Mouse (Mus musculus) kidney, embryonic 16.5 days (tissue): ENCODE measurements at regions not wholly inside any gene's neighbourhood (a gene's known extent, or its start where the extent isn't known, plus 50 kb on each side); places are given as distances from the start of the nearest gene placed in this dataset.
A peak's percentile ranks its signal among the peaks of the same experiment; 100 is the strongest.

ENCODE experiments used
- ATAC-seq: fragments of 200-750 bp; cut with Nextera tagmentation; 2 replicates; pipeline ENCODE4 v1.8.0; 2017; ENCODE audit warnings: moderate TSS enrichment; ENCODE audit not compliant: low FRiP score, low TSS enrichment
- H3K27ac ChIP-seq: fragments of 300-500 bp; sonication (generic); 2 replicates; pipeline ENCODE4 v1.5.1; 2014; ENCODE audit warnings: low read length
- H3K27me3 ChIP-seq: fragments of 300-500 bp; sonication (generic); 2 replicates; pipeline ENCODE4 v1.6.1; 2014; ENCODE audit warnings: low read length, control low read depth, mixed read lengths; ENCODE audit not compliant: insufficient read depth
- H3K36me3 ChIP-seq: fragments of 300-500 bp; sonication (generic); 2 replicates; pipeline ENCODE4 v1.6.1; 2014; ENCODE audit warnings: low read length, control low read depth, mixed read lengths; ENCODE audit not compliant: insufficient read depth
- H3K4me1 ChIP-seq: fragments of 300-500 bp; sonication (generic); 2 replicates; pipeline ENCODE4 v1.6.1; 2014; ENCODE audit warnings: low read length, control low read depth, mixed read lengths; ENCODE audit not compliant: insufficient read depth
- H3K4me2 ChIP-seq: fragments of 300-500 bp; sonication (generic); replicated peaks from 2 replicates; pipeline ENCODE4 v1.6.1; 2014; ENCODE audit warnings: low read depth, low read length
- H3K4me3 ChIP-seq: fragments of 300-500 bp; sonication (generic); 2 replicates; pipeline ENCODE4 v1.5.1; 2014; ENCODE audit warnings: mild to moderate bottlenecking, low read length
- H3K9ac ChIP-seq: fragments of 300-500 bp; sonication (generic); replicated peaks from 2 replicates; pipeline ENCODE4 v1.6.1; 2014; ENCODE audit warnings: low read length
- H3K9me3 ChIP-seq: fragments of 300-500 bp; sonication (generic); 2 replicates; pipeline ENCODE4 v1.6.1; 2016; ENCODE audit warnings: low read length, control low read depth
- WGBS: fragments of 180-500 bp; shearing (Covaris S2); extraction: QIAGEN DNeasy Blood & Tissue Kit; methylation state at CpG from one replicate; pipeline ENCODE4 v1.1.7; 2014; 5-methylcytosine and 5-hydroxymethylcytosine counted together

- WGBS = 66% methylated on average over 6 of the region's 6 CpGs
- H3K27ac ChIP-seq = no peak overlapping the region
Observed at GRCm38 (mm10) chr12:29167922-29168321, 360.3 kb upstream of the Myt1l start.

GRCm38 (mm10) chr12:29175698-29176440, 352.3 kb upstream of the Myt1l start:
- no peaks in the 10 kb centered on the region for H3K36me3 ChIP-seq
- H3K27ac ChIP-seq = no peak overlapping the region
- H3K27me3 ChIP-seq = no peaks in the 10 kb centered on the region
- H3K4me3 ChIP-seq = no peak overlapping the region
- no peak overlapping the region for H3K4me2 ChIP-seq
- WGBS = 59% methylated on average over 10 of the region's 10 CpGs
- no peak for ATAC-seq
- no peaks in the 10 kb centered on the region for H3K9me3 ChIP-seq
- H3K9ac ChIP-seq = no peak overlapping the region
- H3K4me1 ChIP-seq = no peaks in the 10 kb centered on the region

More at GRCm38 (mm10) chr12:29167922-29168321, 360.3 kb upstream of the Myt1l start:
- Histone ChIP-seq H3K9ac (no peak overlapping the region), H3K4me2 (no peak overlapping the region), H3K4me1 (no peaks in the 10 kb centered on the region), H3K27me3 (no peaks in the 10 kb centered on the region), H3K36me3 (no peaks in the 10 kb centered on the region), H3K4me3 (no peak overlapping the region), H3K9me3 (no peaks in the 10 kb centered on the region)
- ATAC-seq = no peak

GRCm38 (mm10) chr12:29177145-29177544, 351.0 kb upstream of the Myt1l start:
- no peaks in the 10 kb centered on the region for H3K27me3 ChIP-seq
- H3K4me1 ChIP-seq = no peaks in the 10 kb centered on the region
- H3K36me3 ChIP-seq = no peaks in the 10 kb centered on the region
- H3K9ac ChIP-seq = no peak overlapping the region
- 91% methylated on average over 12 of the region's 12 CpGs for WGBS
- H3K27ac ChIP-seq = no peak overlapping the region
- H3K9me3 ChIP-seq = no peaks in the 10 kb centered on the region
- H3K4me2 ChIP-seq = no peak overlapping the region
- no peak overlapping the region for H3K4me3 ChIP-seq
- no peak for ATAC-seq

GRCm38 (mm10) chr12:29178168-29178895, 349.9 kb upstream of the Myt1l start:
- H3K4me1 ChIP-seq = no peaks in the 10 kb centered on the region
- no peak overlapping the region for H3K4me3 ChIP-seq
- H3K9ac ChIP-seq = no peak overlapping the region
- no peaks in the 10 kb centered on the region for H3K9me3 ChIP-seq
- no peaks in the 10 kb centered on the region for H3K27me3 ChIP-seq
- no peaks in the 10 kb centered on the region for H3K36me3 ChIP-seq
- H3K27ac ChIP-seq = no peak overlapping the region
- ATAC-seq = peak; percentile 70; the same call in 1 of the 2 replicates
- WGBS = 61% methylated on average over 14 of the region's 14 CpGs
- H3K4me2 ChIP-seq = no peak overlapping the region

- Histone ChIP-seq H3K9ac (no peak overlapping the region), H3K4me1 (no peaks in the 10 kb centered on the region), H3K27me3 (no peaks in the 10 kb centered on the region), H3K27ac (no peak overlapping the region), H3K36me3 (no peaks in the 10 kb centered on the region), H3K9me3 (no peaks in the 10 kb centered on the region), H3K4me3 (no peak overlapping the region), H3K4me2 (no peak overlapping the region)
- WGBS = 70% methylated on average over 2 of the region's 2 CpGs
- no peak for ATAC-seq
Observed at GRCm38 (mm10) chr12:29179405-29179804, 348.8 kb upstream of the Myt1l start.

GRCm38 (mm10) chr12:29180576-29180975, 347.6 kb upstream of the Myt1l start:
- no peak for ATAC-seq
- H3K27ac ChIP-seq = no peak overlapping the region
- no peaks in the 10 kb centered on the region for H3K27me3 ChIP-seq
- H3K9ac ChIP-seq = no peak overlapping the region
- no peak overlapping the region for H3K4me3 ChIP-seq
- H3K4me1 ChIP-seq = no peaks in the 10 kb centered on the region
- H3K9me3 ChIP-seq = no peaks in the 10 kb centered on the region
- H3K36me3 ChIP-seq = no peaks in the 10 kb centered on the region
- WGBS = 92% methylated on average over 1 of the region's 1 CpGs
- H3K4me2 ChIP-seq = no peak overlapping the region

- no peaks in the 10 kb centered on the region for H3K9me3 ChIP-seq
- no peak for ATAC-seq
- no peak overlapping the region for H3K9ac ChIP-seq
- H3K27me3 ChIP-seq = no peaks in the 10 kb centered on the region
- no peak overlapping the region for H3K27ac ChIP-seq
- H3K4me3 ChIP-seq = no peak overlapping the region
- no peaks in the 10 kb centered on the region for H3K36me3 ChIP-seq
- WGBS = 55% methylated on average over 4 of the region's 4 CpGs
- H3K4me2 ChIP-seq = no peak overlapping the region
- no peaks in the 10 kb centered on the region for H3K4me1 ChIP-seq
Observed at GRCm38 (mm10) chr12:29187619-29188018, 340.6 kb upstream of the Myt1l start.

- H3K27me3 ChIP-seq = no peaks in the 10 kb centered on the region
- H3K4me2 ChIP-seq = no peak overlapping the region
- no peaks in the 10 kb centered on the region for H3K4me1 ChIP-seq
- H3K36me3 ChIP-seq = no peaks in the 10 kb centered on the region
- no peak overlapping the region for H3K9ac ChIP-seq
- no peak overlapping the region for H3K27ac ChIP-seq
- H3K9me3 ChIP-seq = no peaks in the 10 kb centered on the region
- WGBS = 91% methylated on average over 3 of the region's 3 CpGs
- H3K4me3 ChIP-seq = no peak overlapping the region
- ATAC-seq = no peak
Observed at GRCm38 (mm10) chr12:29192391-29192790, 335.8 kb upstream of the Myt1l start.

GRCm38 (mm10) chr12:29211946-29212345, 316.2 kb upstream of the Myt1l start:
- H3K27me3 ChIP-seq = no peaks in the 10 kb centered on the region
- H3K4me2 ChIP-seq = no peak overlapping the region
- H3K9me3 ChIP-seq = no peaks in the 10 kb centered on the region
- H3K36me3 ChIP-seq = no peaks in the 10 kb centered on the region
- H3K9ac ChIP-seq = no peak overlapping the region
- no peak overlapping the region for H3K4me3 ChIP-seq
- WGBS = 57% methylated on average over 3 of the region's 3 CpGs
- ATAC-seq = no peak
- H3K4me1 ChIP-seq = no peaks in the 10 kb centered on the region
- H3K27ac ChIP-seq = no peak overlapping the region

GRCm38 (mm10) chr12:29213625-29214024, 314.6 kb upstream of the Myt1l start:
- Histone ChIP-seq H3K4me2 (no peak overlapping the region), H3K27ac (no peak overlapping the region), H3K4me3 (no peak overlapping the region), H3K9ac (no peak overlapping the region), H3K27me3 (no peaks in the 10 kb centered on the region), H3K4me1 (no peaks in the 10 kb centered on the region), H3K9me3 (no peaks in the 10 kb centered on the region), H3K36me3 (no peaks in the 10 kb centered on the region)
- no peak for ATAC-seq
- 83% methylated on average over 1 of the region's 1 CpGs for WGBS
